Mouse (Mus musculus) spleen, postnatal 10 days (tissue): ENCODE data around the gene Rab27a.
"Not testable (repeated sequence)": the region's sequence is repeated elsewhere in the genome, so short reads cannot be mapped to it uniquely, and the experiment has no call there.

ENCODE experiments used
- DNase-seq, 2 experiments: peaks; one replicate each; pipeline ENCODE4 v3.0.0; 2021 to 2022; ENCODE audit warnings: low spot score in 2 of 2

Gene Rab27a

DNA sequence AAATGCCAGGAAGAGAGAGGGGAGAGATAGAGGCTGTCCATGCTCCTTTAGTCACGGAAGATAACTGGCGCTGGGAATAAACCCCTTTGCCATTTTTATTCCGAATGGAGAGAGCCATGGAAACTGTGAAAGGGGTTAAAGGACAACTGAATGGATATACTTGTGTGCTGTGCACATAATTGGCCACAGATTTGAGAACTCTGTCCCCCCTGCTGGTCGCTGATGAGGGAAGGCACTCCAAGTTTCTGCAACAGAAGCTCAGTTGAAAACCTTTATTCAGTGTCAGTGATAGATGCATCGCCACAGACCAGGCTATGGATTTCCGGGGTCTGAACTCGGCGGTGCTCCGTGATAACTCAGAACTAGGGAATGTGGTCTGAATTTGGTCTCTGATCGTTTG lies 45.5 kb downstream of the Rab27a start:
- no peak for DNase-seq

DNA sequence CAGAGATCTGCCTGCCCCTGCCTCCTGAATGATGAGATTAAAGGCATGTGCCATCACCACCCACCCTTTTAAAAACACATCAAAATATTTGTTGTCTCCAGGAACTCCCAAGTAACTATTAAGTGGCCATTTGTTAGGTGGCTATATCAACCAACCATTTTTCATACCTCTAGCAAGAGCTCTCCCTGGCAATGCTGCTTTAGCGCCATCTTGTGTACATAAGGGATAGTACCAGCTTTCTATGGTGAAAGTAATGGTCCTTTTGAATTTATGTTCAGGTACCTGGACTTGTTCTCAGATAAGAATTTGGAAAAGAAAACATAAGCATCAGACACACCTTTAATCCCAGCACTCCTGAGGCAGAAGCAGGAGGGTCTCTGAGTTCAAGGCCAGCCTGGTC lies 47.1 kb downstream of the Rab27a start:
- DNase-seq: no peak

DNA sequence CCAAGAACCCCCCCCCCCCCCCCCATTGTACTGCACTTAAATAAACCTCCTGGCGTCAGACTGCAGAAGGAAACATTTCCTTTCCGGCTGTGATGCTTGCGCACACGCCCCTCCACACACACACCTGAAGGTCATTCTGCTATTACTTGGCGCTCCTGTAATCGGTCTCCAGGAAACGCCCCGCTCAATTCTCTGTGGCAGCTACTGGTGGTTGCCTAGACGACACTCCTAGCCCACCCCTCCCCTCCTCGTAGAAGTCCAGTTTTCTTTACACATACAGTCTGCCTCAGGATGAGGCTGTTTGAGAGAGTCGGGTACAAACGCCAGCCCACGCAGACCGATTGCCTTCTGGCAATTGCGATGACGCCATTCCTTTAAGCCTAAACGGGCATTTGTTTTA lies 49.9 kb downstream of the Rab27a start:
- no peak for DNase-seq

DNA sequence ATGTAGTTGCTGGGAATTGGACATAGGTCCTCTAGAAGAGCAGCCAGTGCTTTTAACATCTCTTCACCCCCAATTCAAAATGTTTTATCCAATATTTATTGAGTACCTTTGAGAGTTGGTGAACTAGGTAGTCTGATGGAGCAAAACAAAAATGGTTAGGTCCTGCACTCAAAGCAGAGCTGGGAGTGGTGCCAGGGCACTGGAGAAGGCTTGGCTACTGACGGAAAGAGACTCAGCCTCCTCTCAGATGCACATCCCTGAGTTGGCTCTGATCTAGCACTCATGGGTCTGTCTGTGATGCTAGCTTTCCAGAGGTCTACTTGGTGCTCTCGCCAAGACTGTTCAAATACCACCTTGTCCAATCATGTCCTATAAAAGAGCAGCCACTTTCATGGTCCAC lies 53.2 kb downstream of the Rab27a start:
- no peak for DNase-seq

DNA sequence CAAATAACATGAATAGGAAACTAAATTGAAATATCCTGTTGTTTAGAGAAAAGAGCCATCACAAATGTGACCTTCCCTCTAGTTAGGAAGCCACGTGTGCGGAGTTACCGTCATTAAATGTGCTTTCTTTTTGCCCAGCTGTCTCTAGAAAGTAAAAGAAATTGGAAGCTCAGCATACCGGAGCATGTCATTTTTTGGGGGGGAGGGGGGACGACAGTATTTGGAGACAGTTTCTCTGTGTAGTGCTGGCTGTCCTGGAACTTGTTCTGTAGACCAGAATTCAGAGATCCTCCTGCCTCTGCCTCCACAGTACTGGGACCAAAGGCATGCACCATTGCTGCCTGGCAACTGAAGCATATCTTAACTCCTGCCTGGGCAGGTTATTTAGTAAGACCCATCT lies 56.9 kb downstream of the Rab27a start, which contains the start of gene Khdc3:
Gene Khdc3, plus strand, starts transcription at position 301 of the 400 bp plus-strand sequence.
- no peak for DNase-seq

DNA sequence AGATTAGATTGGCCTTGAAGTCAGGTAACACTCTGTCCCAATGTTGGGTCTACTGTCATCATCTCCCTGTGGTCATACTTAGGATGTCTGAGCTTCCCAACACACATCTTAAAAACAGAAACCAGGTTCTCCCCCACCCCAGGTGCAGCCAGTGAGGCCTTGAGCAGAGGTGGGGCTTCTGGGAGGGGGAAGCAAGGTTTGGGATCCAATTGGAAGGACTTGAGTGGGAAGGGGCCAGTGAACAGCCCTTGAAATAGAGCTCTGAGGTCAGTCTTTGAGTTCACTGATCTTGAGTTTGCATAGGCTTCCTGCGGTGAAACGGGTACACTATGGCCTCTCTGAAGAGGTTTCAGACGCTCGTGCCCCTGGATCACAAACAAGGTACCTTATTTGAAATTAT lies 57.5 kb downstream of the Rab27a start, which contains the start of gene Gm20509:
Gene Gm20509, plus strand, starts transcription at position 290 of the 400 bp plus-strand sequence.
- DNase-seq: no peak

DNA sequence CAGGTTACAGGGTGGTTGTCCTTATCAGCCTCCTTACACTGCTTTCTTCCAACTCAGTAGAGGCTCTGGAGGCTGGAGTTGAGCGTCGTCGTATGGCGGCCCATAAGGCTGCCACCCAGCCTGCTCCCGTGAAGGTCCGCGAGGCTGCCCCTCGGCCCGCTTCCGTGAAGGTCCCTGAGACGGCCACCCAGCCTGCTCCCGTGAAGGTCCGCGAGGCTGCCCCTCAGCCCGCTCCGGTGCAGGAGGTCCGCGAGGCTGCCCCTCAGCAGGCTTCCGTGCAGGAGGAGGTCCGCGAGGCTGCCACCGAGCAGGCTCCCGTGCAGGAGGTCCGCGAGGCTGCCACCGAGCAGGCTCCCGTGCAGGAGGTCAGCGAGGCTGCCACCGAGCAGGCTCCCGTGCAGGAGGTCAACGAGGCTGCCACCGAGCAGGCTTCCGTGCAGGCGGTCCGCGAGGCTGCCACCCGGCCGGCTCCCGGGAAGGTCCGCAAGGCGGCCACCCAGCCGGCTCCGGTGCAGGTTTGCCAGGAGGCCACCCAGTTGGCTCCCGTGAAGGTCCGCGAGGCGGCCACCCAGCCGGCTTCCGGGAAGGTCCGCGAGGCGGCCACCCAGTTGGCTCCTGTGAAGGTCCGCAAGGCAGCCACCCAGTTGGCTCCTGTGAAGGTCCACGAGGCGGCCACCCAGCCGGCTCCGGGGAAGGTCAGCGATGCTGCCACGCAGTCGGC lies 58.7 kb downstream of the Rab27a start:
- peak; percentile 25 to 32 for DNase-seq

DNA sequence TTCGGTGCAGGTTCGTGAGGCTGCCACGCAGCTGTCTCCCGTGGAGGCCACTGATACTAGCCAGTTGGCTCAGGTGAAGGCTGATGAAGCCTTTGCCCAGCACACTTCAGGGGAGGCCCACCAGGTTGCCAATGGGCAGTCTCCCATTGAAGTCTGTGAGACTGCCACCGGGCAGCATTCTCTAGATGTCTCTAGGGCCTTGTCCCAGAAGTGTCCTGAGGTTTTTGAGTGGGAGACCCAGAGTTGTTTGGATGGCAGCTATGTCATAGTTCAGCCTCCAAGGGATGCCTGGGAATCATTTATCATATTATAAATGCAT lies 59.2 kb downstream of the Rab27a start:
- DNase-seq: no peak

DNA sequence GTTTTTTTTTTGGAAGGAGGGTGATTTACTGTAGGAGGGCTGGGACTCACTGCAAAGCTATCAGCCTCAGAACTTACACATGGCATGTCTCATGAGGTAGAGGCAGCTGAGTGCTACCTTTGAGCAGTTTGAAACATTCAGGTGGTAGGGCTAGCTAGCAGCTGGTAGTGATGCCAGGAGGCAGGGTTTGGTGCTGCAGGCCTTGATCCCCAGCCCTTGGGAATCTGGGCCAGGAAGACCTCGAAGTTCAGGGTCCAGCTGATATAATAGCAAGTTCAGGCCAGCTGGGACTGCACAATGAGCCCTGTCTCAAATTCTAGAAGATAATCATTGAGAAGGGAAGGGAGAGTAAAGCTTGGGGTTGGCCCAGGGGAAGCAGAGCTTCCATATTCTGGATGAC lies 60.5 kb downstream of the Rab27a start:
- DNase-seq: no peak

DNA sequence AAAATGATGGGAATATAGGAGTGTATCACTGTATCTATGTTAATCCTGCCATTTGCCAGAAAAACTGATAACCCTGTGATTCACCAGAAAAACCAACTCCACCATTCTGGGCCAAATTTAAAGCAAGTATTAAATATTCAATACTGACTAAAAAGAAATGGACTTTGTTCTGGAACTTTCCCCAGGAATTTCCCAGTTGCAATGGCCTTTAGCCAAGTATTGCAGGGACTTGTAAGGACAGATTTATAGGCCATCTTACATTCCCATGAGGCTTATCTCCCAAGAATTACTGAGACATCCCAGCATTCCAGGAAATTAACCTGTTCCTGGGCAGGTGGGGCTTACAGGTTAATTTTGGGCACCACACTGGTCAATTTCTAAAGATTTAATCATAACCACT lies 61.1 kb downstream of the Rab27a start:
- DNase-seq: no peak

DNA sequence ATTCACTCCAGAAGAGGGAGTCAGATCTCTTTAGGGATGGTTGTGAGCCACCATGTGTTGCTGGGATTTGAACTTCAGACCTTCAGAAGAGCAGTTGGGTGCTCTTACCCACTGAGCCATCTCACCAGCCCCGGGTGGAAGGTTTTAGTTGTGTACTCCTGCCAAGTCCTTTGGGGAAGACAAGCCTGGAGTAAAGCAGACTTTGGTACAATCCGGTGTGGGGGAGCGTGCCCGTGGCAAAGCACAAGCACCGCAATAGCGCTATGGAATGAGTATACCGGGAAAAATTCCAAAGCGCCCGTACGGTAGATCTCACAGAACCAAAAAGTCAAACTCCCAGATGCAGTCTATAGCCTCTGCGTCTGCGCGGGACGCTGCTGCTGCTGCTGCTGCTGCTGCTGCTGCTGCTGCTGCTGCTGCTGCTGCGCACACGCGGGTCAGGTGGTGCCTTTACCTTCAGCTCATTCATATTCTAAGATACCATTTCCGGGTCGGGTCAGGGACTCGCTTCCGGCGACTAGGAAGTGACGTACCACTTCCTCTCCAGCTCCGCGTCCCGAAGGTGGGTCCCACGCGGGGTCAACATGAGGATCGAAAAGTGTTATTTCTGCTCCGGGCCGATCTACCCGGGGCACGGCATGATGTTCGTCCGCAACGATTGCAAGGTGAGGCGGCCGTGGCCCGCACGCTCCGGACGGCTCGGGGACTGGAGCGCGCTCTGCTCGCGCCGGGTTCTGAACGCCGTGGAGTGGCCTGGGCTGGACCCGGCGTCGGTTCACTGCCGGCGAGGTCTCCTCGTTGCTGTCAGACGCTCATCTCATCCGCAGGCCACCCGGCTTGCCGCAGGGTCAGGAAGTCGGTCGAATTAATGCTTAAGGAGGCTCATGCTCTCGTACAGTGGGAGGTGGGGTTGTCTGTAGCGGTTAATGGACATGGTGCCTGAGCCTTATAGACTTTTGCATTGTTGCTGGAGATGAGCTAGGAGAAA lies 68.6 kb downstream of the Rab27a start, which contains the start of gene Rsl24d1:
Gene Rsl24d1, plus strand, starts transcription at position 508 of the 988 bp plus-strand sequence.
- DNase-seq: peak; percentile 58 to 82

DNA sequence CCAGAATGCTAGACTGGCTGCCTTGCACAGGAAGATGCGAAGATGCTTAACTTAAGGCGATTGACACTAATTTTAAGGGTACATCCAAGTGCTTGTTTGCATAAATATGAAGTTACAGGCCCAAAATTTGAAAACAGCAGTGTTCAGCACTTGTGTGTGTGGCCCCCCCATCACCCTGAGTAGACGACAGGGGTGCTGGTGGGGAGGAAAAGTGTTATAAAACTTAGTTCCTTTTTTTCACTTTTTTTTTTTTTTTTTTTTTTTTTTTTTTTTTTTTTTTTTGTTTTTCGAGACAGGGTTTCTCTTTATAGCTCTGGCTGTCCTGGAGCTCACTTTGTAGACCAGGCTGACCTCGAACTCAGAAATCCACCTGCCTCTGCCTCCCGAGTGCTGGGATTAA lies 72.0 kb downstream of the Rab27a start:
- not testable (repeated sequence) for DNase-seq

DNA sequence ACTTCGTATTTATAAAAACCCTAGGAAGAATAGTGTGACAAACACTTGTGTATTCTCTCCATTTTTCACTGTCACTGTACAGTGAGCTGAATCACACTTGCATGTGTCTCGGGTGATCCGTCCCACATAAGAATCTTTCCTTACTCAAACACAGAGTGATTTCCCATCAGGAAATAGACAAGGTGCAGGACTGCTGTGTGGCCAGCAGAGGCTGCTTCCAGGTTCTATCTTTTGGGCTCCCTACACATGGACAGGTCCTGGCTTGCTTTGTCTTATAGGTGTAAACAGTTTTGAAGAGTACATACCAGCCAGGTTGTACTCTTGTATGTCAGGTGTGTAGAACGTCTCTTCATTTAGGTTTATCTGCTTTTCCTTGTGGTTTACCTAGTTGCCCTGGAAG lies 73.4 kb downstream of the Rab27a start:
- DNase-seq: no peak

DNA sequence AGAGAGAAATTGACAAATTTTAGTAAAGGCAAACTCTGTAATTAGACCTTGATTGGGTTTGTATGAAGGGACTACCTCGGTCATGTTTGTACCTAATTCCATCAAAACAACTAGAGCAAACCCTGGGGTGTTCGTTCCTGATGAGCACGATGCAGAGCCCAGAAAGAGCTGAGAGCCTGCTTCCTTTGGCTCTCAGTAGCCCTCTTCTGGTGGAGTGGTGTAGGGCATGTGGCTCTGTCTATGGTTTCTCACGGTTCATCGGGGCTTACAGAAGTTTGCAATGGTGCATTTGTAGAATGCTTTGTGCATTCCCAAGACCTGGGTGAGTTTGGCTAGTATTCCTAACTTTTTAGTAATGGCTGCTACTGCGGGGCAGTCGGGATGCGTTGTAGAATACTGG lies 77.1 kb downstream of the Rab27a start:
- DNase-seq: peak in 1 of 2 experiments; percentile 50

DNA sequence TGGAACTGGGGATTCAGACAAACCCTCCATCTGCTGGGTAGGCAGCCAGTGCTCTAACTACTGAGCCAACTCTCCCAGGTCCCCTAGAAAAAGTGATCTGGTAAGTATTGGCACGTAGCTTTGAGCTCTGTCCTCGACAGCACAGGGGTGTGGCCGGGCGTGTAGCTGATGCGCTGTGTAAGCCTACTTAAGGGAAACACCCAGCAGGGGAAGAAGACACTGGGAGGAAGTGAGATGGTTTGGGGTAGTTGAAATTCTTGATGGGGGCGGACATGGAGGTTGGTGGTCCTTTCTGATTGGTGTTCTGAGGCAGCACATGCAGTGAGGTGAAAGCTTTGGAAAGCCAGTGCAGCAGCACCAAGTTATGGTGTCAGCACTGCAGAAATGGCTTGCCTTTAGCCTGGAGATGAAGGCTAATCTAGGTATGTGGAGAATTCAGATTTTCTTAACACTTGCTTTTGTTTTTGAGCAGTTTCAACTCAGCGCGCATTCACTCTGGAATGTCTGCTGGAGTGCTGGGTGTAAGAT lies 80.5 kb downstream of the Rab27a start:
- no peak for DNase-seq

DNA sequence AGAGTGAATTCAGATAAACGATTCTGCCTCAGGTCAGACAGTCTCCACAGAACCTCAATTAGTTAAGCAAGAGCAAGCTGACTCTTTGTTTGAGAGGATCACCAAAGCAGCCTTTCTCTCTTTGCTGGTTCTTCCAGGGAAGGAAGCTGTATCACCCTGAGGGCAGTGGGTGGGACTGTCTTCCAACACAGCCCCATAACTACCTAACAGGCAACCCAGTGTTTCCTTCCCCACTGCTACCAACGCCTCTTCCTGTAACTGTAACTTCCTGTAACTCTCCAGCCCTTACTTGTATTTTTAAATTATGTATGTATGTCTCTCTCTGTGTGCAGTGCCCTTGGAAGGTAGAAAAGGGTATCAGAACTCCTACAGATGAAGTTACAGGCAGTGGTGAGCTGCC lies 82.8 kb downstream of the Rab27a start:
- DNase-seq: no peak

DNA sequence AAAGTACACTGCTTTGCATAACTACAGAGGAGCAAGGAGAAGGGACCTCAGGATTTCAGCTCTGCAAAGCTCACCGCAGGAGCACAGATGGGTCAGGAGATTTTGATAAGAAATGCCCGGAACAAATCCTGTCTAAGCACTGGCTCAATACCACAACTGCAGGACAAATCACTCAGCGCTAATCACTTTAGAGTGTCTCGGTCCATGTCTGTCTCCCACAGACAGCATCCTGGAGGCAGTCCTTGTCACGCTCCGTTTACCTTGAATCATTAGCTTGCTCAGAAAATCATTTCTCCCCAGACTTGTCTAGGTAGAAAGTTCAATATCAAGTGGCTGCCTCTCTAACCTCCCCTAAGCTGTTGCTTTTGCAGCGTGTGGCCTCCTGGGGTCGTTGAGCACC lies 85.2 kb downstream of the Rab27a start:
- DNase-seq: no peak

DNA sequence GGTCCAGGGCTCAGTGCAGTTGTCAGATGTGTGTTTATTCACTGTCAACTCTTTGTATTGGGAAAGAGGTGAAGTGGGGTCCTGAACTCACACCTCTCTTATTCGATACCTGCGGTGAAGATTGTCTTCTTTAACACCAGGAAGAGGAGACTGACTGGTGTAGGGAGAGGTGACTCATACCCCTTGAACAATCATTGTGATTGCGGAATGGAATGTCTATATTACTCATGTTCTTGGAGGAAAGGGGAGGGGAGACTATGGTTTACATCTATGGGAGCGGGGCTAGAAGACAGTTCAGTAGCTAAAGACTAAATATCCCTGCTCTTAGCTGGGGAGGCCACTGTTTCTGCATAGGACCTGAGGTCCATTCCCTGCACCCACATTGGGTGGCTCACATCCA lies 85.9 kb downstream of the Rab27a start:
- DNase-seq: no peak

DNA sequence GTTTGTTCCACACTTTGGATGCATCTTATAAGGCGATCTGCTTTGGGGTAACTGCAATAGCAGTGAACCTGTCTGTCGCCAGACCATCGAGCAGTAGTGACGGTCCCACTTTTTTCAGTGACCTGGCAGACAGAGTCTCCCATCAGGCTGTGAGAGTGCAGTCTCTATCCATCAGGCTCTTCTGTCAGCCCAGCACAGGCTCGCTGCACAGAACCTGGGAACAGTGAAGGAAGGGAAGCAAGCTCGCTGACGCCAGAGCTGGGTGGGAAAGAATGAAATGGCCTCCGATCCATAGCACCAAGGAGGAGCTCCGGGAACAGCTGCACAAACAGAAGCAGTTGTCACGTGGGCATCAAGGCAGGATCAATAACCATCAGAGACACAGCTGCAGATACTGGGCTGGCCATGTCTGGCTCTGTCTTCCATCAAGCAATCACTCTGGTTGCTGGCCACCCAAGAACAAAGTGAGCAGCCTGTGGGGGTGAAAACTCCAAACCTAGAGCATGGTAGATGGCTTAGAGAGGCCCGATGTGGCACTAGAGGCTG lies 92.8 kb downstream of the Rab27a start:
- DNase-seq: no peak
